Mouse (Mus musculus) bone marrow macrophage, adult 2 months (primary cell): ENCODE measurements around the gene Snx9.

Source experiments
- CTCF ChIP-seq: IDR thresholded peaks from 2 replicates; pipeline ENCODE4 v1.5.1; 2012; ENCODE audit warnings: low read depth, mild to moderate bottlenecking, low read length, moderate library complexity
- POLR2A ChIP-seq: IDR thresholded peaks from 2 replicates; pipeline ENCODE4 v1.6.1; 2012; ENCODE audit warnings: mild to moderate bottlenecking, low read depth, low read length, borderline replicate concordance

- TF ChIP-seq CTCF = no peak
- no peak for TF ChIP-seq POLR2A
Observed at GRCm38 (mm10) chr17:5800824-5801560, 40.1 kb upstream of the Snx9 start.
